Mouse (Mus musculus): ENCODE results near the gene Ldhal6b. TPM values are rescaled to one million over a fixed set of nuclear protein-coding genes. Genes with fewer than 3 reads are reported as not detected.

The Ldhal6b gene
- polyA plus RNA-seq, 1 experiment = not detected

DNA sequence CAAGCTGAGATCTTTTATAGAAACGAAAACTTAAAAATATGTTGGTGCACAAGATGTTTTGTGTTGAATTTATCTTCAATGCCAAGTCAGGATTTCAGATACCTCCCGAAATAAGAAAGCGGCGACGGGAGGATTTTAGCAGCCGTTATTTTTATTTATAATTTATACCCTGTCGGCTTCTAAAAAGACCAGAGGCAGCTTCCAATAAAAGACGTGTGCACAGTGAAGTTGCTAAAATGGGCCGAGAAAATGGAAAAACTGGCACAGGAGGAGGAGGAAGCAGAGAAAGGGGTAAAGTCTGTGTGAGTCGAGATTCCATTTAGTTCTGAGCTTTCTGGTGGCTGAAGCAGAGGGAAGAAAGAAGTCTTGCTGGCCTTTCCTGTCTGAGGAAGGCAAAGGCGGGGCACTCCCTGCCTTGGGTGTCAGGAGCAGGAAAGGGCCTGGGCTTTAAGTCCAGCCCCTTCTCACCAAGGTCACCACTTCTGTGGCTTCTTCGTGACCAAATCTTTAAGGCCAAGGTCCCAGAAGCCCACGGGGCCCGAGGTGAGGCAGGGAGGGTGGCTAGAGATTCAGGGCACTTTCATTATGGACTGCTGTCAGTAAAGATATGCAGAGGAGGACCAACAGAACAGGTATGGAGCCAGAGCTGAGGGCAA is 18.0 kb downstream of the Ldhal6b start:
- H3K9me3 ChIP-seq = peaks cover 12% of the 10 kb centered on the region
- no peaks in the 10 kb centered on the region for H3K27me3 ChIP-seq (replicated peaks)
- peaks cover 84% of the 10 kb centered on the region for H3K4me1 ChIP-seq
- no peak for TF ChIP-seq FLI1 (IDR thresholded peaks at IDR 0.05; ENCODE audit: low read length)
- TF ChIP-seq GATA1 (IDR thresholded peaks at IDR 0.05; ENCODE audit: borderline replicate concordance, low read length) = no peak
- peaks cover 27% of the 10 kb centered on the region for H3K36me3 ChIP-seq (replicated peaks; ENCODE audit: low read length)
- peak overlapping the region; percentile 33 for H3K4me3 ChIP-seq (replicated peaks)

DNA sequence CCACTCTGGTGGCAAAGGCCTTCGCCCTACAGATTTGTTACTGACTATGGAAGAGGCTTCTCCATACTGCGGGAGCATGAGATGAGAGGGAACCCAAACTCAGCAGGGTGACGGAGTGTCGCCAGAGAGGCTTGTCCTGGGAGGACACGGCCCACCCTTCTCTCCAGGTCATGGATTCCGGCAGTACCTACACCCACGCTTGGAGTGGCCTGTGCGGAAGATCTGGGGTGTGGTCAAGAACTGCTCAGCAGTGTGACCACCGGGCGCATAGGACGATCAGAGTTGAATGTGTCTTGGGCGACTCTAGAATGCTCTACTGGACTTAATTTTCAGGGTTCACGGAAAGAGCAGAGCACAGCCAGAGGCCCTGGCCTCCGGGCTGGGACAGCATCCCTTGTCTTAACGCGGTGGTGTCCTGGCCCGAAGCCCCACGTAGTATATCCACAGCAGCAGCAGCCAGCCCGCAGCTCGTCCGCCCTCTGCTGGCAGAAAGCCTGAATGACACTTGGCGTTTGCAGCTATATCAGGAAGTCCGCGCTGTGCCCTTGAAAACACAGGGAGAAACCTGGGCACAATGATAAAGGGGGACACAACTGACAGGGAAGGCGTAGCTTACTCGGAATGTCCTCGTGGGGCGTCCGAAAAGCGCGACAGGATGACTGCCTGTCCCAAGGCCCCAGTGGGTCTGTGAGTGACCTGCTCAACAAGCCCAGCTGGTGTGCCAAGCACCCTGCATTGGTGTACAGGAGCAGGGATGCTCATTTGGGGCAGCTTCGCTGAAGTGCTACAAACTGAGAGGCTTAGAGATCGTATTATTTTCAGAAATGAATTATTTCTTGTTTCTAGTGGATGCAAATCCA is 21.2 kb downstream of the Ldhal6b start:
- peak overlapping the region; percentile 89 for H3K4me3 ChIP-seq (replicated peaks)
- TF ChIP-seq GATA1 (IDR thresholded peaks at IDR 0.05; ENCODE audit: borderline replicate concordance, low read length) (no peak), FLI1 (IDR thresholded peaks at IDR 0.05; ENCODE audit: low read length) (no peak)
- H3K4me1 ChIP-seq = peaks cover 65% of the 10 kb centered on the region
- peaks cover 26% of the 10 kb centered on the region for H3K36me3 ChIP-seq (replicated peaks; ENCODE audit: low read length)
- H3K9me3 ChIP-seq = peaks cover 27% of the 10 kb centered on the region
- H3K27me3 ChIP-seq (replicated peaks) = no peaks in the 10 kb centered on the region

DNA sequence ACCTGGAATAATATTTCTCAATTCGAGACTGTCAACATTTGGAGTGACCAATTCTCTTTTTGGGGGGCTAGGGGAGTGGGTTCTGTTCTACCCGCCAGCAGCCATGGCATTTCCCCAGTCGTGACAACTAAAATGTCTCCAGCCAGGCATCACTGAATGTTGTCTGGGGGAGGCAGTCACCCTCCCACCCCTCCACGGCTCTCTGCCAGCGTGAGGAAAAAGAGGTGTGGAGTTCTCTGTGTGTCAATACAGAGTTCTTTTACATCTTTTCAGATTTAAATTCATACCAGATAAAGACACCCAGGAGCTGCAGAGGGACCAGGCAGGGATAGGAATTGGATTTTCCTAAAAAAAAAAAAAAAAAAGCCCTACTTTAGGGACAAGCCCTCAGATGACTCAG is 22.4 kb downstream of the Ldhal6b start:
- Histone ChIP-seq H3K36me3 (replicated peaks; ENCODE audit: low read length) (peaks cover 26% of the 10 kb centered on the region), H3K4me1 (peaks cover 65% of the 10 kb centered on the region), H3K27me3 (replicated peaks) (no peaks in the 10 kb centered on the region), H3K4me3 (replicated peaks) (no peak overlapping the region), H3K9me3 (peaks cover 27% of the 10 kb centered on the region)
- TF ChIP-seq FLI1 (IDR thresholded peaks at IDR 0.05; ENCODE audit: low read length) (no peak), GATA1 (IDR thresholded peaks at IDR 0.05; ENCODE audit: borderline replicate concordance, low read length) (no peak)

DNA sequence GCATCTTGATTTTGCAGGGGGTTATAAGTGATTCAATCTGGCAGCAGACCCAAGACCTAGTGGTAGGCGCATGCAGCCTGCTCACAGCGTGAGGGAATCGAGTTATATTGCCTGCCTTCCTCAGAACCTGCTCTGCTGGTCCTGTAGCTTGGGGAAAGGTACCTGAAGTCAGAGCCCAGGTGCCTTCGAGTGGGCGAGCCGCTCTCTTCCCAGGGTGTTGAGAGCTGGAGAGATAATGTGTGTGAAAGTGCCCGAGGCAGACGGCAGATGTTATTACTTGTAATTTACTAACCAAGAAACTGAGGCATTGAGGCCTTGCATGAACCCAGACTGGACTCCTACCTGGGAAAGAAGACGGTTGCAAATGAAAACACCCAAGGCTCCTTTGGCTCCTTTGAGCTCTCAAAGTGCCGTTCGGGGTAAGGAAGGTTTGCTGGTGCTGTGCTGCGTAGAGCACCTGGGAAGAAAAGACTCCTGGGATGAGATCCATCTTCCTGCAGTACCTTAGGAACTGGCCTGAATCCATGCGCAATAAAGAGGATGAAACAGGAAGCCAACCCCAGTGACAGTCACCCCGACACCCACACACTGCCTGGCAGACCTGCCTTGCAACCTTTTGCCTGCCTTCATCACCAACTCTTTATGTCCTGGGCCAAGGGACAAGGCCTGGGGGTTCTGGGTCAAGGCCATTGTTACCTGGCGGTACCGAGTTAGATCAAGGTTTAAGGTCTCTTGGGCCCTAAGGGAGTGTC is 22.9 kb downstream of the Ldhal6b start:
- Histone ChIP-seq H3K36me3 (replicated peaks; ENCODE audit: low read length) (peaks cover 26% of the 10 kb centered on the region), H3K4me3 (replicated peaks) (no peak overlapping the region), H3K4me1 (peaks cover 65% of the 10 kb centered on the region), H3K9me3 (peaks cover 27% of the 10 kb centered on the region), H3K27me3 (replicated peaks) (no peaks in the 10 kb centered on the region)
- TF ChIP-seq GATA1 (IDR thresholded peaks at IDR 0.05; ENCODE audit: borderline replicate concordance, low read length) = no peak
- TF ChIP-seq FLI1 (IDR thresholded peaks at IDR 0.05; ENCODE audit: low read length) = no peak

DNA sequence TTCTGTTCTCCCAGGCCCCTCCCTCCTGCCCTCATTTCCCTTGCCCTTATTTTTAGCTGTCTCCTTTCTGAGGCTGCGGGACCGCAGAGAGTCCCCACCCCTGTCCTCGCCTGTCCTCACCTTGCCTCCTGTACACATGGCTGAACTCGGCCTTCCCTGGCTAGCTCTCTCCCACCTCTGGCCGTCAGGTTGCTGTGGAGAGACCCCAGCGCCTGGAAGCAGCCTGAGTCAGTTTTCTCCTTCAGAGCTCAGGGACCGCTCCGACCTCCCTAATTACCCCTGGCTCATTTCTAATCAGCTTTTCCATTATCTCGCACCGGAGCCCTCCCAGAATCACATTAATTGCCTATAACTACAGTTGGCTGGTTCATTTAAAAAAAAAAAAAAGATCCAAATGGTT is 27.9 kb downstream of the Ldhal6b start:
- Histone ChIP-seq H3K4me1 (peaks cover 68% of the 10 kb centered on the region), H3K9me3 (peaks cover 15% of the 10 kb centered on the region), H3K27me3 (replicated peaks) (no peaks in the 10 kb centered on the region), H3K4me3 (replicated peaks) (no peak overlapping the region), H3K36me3 (replicated peaks; ENCODE audit: low read length) (peaks cover 10% of the 10 kb centered on the region)
- TF ChIP-seq FLI1 (IDR thresholded peaks at IDR 0.05; ENCODE audit: low read length) (no peak), GATA1 (IDR thresholded peaks at IDR 0.05; ENCODE audit: borderline replicate concordance, low read length) (no peak)

DNA sequence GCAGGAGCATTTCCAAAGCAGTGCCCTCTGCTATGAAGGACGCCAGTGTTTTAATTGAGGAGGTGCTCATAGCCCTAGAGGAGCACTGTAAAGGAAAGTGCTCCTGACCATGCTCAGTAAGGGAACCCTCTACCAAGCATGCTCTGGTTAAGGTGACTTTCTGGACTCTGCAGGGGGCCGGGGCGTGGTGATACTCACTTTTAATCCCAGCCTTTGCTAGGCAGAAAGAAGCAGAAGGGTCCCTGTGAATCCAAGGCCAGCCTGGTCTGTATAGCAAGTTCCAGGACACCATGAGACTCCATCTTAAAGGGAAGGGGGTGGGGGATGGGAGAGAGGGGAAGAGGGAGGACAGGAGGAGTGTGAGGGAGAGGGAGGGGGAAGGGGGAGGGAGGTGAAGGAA is 30.2 kb downstream of the Ldhal6b start:
- Histone ChIP-seq H3K4me3 (replicated peaks) (no peak overlapping the region), H3K9me3 (peaks cover 10% of the 10 kb centered on the region), H3K36me3 (replicated peaks; ENCODE audit: low read length) (peaks cover 9% of the 10 kb centered on the region), H3K4me1 (peaks cover 76% of the 10 kb centered on the region), H3K27me3 (replicated peaks) (peaks cover 6% of the 10 kb centered on the region)
- no peak for TF ChIP-seq FLI1 (IDR thresholded peaks at IDR 0.05; ENCODE audit: low read length)
- no peak for TF ChIP-seq GATA1 (IDR thresholded peaks at IDR 0.05; ENCODE audit: borderline replicate concordance, low read length)

DNA sequence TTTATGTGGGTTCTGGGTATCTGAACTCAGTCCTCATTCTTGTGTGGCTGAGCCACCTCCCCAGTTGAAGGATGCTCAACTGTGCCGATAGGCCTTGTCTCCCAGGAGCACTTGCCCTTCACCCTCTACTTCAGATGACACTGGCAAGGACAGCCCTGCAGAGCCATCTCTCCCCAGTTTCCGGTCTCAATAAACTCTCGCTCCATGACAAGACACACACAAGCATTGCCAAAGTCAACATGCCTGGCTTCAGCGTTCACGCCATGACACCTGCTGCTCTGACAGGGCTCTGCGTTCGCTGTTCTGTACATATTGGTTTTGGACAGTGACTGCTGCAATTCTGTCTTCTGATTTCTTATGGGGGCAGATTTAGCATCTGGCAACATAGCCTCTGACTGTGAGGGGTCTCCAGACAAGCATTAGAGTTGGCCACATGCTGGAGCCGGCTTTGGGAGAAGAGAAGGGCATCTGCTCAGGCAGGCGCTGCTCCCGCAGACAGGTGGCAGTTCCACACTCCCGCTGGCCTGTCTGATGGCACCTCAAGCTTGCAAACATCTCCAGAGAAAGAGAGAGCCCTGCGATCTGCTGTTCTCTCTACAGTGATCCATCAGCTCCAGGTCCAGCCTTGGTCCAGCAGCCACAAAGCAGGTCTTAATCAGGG is 31.6 kb downstream of the Ldhal6b start:
- TF ChIP-seq FLI1 (IDR thresholded peaks at IDR 0.05; ENCODE audit: low read length) (no peak), GATA1 (IDR thresholded peaks at IDR 0.05; ENCODE audit: borderline replicate concordance, low read length) (no peak)
- Histone ChIP-seq H3K27me3 (replicated peaks) (peaks cover 15% of the 10 kb centered on the region), H3K36me3 (replicated peaks; ENCODE audit: low read length) (no peaks in the 10 kb centered on the region), H3K9me3 (peaks cover 6% of the 10 kb centered on the region; the same call in 1 of the 2 replicates), H3K4me1 (peaks cover 78% of the 10 kb centered on the region), H3K4me3 (replicated peaks) (no peak overlapping the region)

DNA sequence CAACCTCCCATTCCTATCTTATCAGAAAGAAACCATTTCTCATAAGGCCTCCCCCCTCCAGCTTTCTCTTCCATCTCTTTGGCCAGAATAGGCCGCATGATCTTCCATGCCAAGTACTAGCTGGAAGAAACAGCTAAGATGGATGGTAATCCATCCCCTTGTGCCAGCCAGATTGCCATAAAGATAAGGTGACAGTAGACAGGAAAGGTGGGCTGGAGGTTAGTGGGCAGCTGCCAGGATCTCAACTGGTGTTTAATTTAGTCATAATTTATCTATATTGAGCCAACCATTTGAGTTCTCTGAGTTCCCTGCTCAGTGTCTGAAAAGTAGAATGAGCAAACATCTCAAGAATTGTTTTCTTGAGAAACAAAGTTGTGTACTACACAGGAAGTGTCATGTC is 32.9 kb downstream of the Ldhal6b start:
- H3K4me1 ChIP-seq = peaks cover 64% of the 10 kb centered on the region
- TF ChIP-seq GATA1 (IDR thresholded peaks at IDR 0.05; ENCODE audit: borderline replicate concordance, low read length) = no peak
- no peak for TF ChIP-seq FLI1 (IDR thresholded peaks at IDR 0.05; ENCODE audit: low read length)
- H3K4me3 ChIP-seq (replicated peaks) = no peak overlapping the region
- peaks cover 15% of the 10 kb centered on the region for H3K27me3 ChIP-seq (replicated peaks)
- no peaks in the 10 kb centered on the region for H3K36me3 ChIP-seq (replicated peaks; ENCODE audit: low read length)
- peaks cover 8% of the 10 kb centered on the region; the same call in 1 of the 2 replicates for H3K9me3 ChIP-seq

DNA sequence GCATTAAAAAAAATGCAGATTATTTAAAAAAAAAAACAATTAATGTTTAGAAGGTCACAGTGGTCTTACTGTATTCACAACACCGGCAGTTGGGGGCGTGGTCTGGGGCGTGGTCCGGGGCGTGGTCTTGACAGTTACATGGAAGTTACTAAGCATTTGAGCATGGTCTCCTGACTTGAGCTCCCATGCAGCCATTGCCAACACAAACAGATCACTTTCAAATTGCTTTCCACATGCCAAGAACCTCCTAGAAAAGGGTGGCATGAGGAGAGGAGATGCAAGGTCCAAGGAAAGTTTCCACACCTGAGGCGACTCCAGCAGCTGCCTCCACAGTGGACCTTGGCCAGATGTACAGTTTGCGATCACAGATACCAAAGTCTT is 40.6 kb downstream of the Ldhal6b start:
- peaks cover 31% of the 10 kb centered on the region for H3K4me1 ChIP-seq
- peaks cover 11% of the 10 kb centered on the region for H3K27me3 ChIP-seq (replicated peaks)
- no peak for TF ChIP-seq GATA1 (IDR thresholded peaks at IDR 0.05; ENCODE audit: borderline replicate concordance, low read length)
- no peak for TF ChIP-seq FLI1 (IDR thresholded peaks at IDR 0.05; ENCODE audit: low read length)
- no peaks in the 10 kb centered on the region for H3K36me3 ChIP-seq (replicated peaks; ENCODE audit: low read length)
- peak overlapping the region; percentile 46 for H3K4me3 ChIP-seq (replicated peaks)
- H3K9me3 ChIP-seq = peaks cover 8% of the 10 kb centered on the region; the same call in 1 of the 2 replicates

Measured in megakaryocyte, embryonic 14.5 days (primary cell).